Mouse (Mus musculus) G1E (cell line): ENCODE data around the gene Tet1. TPM values are rescaled to one million over a fixed set of nuclear protein-coding genes. Genes with fewer than 3 reads are reported as not detected.
A peak's percentile ranks its signal among the peaks of the same experiment; 100 is the strongest.
"Not testable (repeated sequence)": the region's sequence is repeated elsewhere in the genome, so short reads cannot be mapped to it uniquely, and the experiment has no call there.

ENCODE experiments used
- ATAC-seq: 2 replicates; pipeline ENCODE4 v1.8.0; 2016; ENCODE audit warnings: mild to moderate bottlenecking; ENCODE audit not compliant: insufficient number of reproducible peaks, poor library complexity, low FRiP score, severe bottlenecking; ENCODE audit errors: extremely low read depth
- DNase-seq: peaks from one replicate; pipeline ENCODE4 v3.0.0; 2012; ENCODE audit warnings: low spot score
- H3K27me3 ChIP-seq: 2 replicates; pipeline ENCODE4 v1.6.1; 2012; ENCODE audit warnings: mild to moderate bottlenecking, low read length, inconsistent platforms; ENCODE audit not compliant: insufficient read depth
- H3K36me3 ChIP-seq: replicated peaks from 2 replicates; pipeline ENCODE3; 2012; ENCODE audit warnings: mild to moderate bottlenecking, inconsistent platforms
- H3K4me1 ChIP-seq: 2 replicates; pipeline ENCODE4 v1.6.1; 2012; ENCODE audit warnings: low read depth, low read length, inconsistent platforms, mixed read lengths; ENCODE audit not compliant: insufficient read depth
- H3K4me3 ChIP-seq: 2 replicates; pipeline ENCODE4 v1.5.1; 2012; ENCODE audit warnings: low read depth, mild to moderate bottlenecking, inconsistent platforms, low read length, moderate library complexity, mixed read lengths
- H3K9me3 ChIP-seq: replicated peaks from 2 replicates; pipeline ENCODE4 v1.6.1; 2012; ENCODE audit warnings: inconsistent platforms
- CTCF ChIP-seq: IDR thresholded peaks from 2 replicates; pipeline ENCODE4 v1.5.1; 2012; ENCODE audit warnings: low read depth, low read length, inconsistent platforms, mixed read lengths
- GATA1 ChIP-seq: IDR thresholded peaks from 2 replicates; pipeline ENCODE4 v1.6.1; 2012; ENCODE audit warnings: borderline replicate concordance, low read length, inconsistent platforms, mixed read lengths
- GATA2 ChIP-seq: IDR thresholded peaks from 2 replicates; pipeline ENCODE4 v1.6.1; 2012; ENCODE audit warnings: low read depth, low read length, inconsistent platforms, borderline replicate concordance
- POLR2AphosphoS5 ChIP-seq: IDR thresholded peaks from 2 replicates; pipeline ENCODE4 v1.6.1; 2012; ENCODE audit warnings: low read depth, low read length, inconsistent platforms; ENCODE audit not compliant: insufficient replicate concordance
- TAL1 ChIP-seq: conservative IDR thresholded peaks from 2 replicates; pipeline ENCODE4 v1.6.1; 2012; ENCODE audit warnings: low read depth, low read length, inconsistent platforms, mixed read lengths
- polyA plus RNA-seq: library from polyadenylated mRNA; stranded (reverse); fragments of >175 nt; gene quantifications from 2 replicates; pipeline ENCODE4 v1.2.3, GENCODE M21; 2012
- total RNA-seq, 2 experiments: library from RNA; stranded (forward) in 1 of 2; stranded (reverse) in 1 of 2; fragments of 200-1000 nt in 1 of 2; fragments of >200 nt in 1 of 2; fragmentation: Nextera tagmentation in 1 of 2; gene quantifications; 2 replicates each; pipeline ENCODE4 v1.2.3; 2014 to 2017

Tet1 gene
- total and polyA plus RNA-seq, 3 experiments: 0.44 TPM; not detected in 2

DNA sequence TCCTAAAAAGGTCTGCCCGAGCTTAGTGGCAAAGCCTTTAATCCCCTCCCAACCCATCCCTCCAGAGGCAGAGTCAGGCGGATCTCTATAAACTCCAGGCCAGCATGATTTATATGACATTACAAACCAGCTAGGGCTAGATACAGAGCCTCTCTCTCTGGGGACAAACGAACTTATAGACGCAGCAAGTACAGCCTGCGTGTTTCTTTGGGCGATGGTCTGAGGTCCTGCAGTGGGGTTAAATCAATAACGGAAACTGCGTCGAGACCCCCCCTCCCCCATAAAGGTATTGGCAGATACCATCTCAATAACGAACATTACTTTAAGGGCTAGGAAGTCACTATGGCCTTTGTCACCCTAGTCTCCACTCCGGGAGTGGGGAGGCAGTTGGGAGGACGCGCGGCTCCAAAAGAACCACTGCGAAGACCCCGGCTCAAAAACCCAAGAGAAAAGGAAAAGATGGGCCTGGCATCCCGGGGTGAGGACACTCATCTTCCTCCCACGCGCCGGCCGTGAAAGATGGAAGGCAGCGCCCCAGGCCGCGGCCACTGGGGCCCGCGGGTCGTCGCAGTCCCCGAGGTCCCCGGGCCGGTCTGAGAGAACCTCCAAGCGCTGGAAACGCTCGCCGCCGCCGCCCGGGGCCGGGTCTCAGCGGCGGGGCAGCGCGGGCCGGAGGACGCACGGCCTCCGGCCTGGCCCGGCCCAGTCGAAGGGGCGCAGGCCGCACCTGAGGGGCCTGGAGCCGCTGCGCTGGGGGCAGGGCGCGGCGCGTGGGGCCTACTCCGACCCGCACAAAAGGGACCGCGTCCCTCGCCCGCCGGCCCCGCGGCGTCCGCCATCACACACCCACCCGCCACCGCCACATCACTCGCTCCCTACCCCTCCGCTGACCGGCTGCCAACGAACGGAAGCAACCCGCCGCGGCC is 117.3 kb downstream of the Tet1 start:
- H3K27me3 ChIP-seq: no peaks in the 10 kb centered on the region
- H3K9me3 ChIP-seq: no peaks in the 10 kb centered on the region
- peak; percentile 6 for DNase-seq
- no peak for ATAC-seq
- TF ChIP-seq TAL1: no peak
- TF ChIP-seq CTCF: no peak
- TF ChIP-seq POLR2AphosphoS5: no peak
- TF ChIP-seq GATA2: no peak
- TF ChIP-seq GATA1: no peak
- peak overlapping the region; percentile 79 for H3K4me3 ChIP-seq
- peaks cover 30% of the 10 kb centered on the region for H3K36me3 ChIP-seq
- peaks cover 7% of the 10 kb centered on the region; the same call in 1 of the 2 replicates for H3K4me1 ChIP-seq

DNA sequence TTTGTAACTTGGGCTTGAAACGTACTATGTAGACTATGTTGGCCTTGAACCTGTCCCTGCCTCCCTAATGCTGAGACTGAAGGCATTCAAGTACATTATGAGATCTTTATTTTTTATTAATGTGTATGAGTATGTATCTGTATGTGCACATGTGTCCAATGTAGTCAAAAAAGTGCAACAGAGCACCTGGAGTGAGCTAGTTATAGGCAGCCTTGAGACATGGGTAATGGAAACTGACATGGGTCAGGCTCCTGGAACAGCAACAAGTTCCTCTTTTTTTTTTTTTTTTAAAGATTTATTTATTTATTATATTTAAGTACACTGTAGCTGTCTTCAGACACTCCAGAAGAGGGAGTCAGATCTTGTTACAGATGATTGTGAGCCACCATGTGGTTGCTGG is 127.0 kb downstream of the Tet1 start:
- H3K4me1 ChIP-seq, DNase-seq, ATAC-seq, H3K27me3 ChIP-seq, H3K4me3 ChIP-seq, H3K9me3 ChIP-seq: not testable (repeated sequence)
- peaks cover 72% of the 10 kb centered on the region for H3K36me3 ChIP-seq

Other genes with a start within 250 kb of the Tet1 start
- gene Stox1, start 182.9 kb downstream of the Tet1 start, total RNA-seq (2014; fragmentation: Nextera tagmentation): 0.78 TPM in 1 of 2 replicates, not detected in the other
- gene Stox1, start 182.9 kb downstream of the Tet1 start, total RNA-seq (2017): 0.16 TPM in 1 of 2 replicates, not detected in the other
- gene Stox1, start 182.9 kb downstream of the Tet1 start, polyA plus RNA-seq: not detected in 2 replicates
- 181 and 186 TPM in 2 replicates for gene Ccar1, start 116.7 kb downstream of the Tet1 start, total RNA-seq (2014; fragmentation: Nextera tagmentation)
- 61.6 and 75.1 TPM in 2 replicates for gene Ccar1, start 116.7 kb downstream of the Tet1 start, total RNA-seq (2017)
- 5.8 and 8.7 TPM in 2 replicates for gene Ccar1, start 116.7 kb downstream of the Tet1 start, polyA plus RNA-seq
- 14.0 and 14.7 TPM in 2 replicates for gene Slc25a16, start 11.6 kb upstream of the Tet1 start, total RNA-seq (2014; fragmentation: Nextera tagmentation)
- gene Slc25a16, start 11.6 kb upstream of the Tet1 start, total RNA-seq (2017): 12.1 and 14.2 TPM in 2 replicates
- 7.2 and 9.7 TPM in 2 replicates for gene Slc25a16, start 11.6 kb upstream of the Tet1 start, polyA plus RNA-seq
- gene Dna2, start 38.0 kb upstream of the Tet1 start, total RNA-seq (2014; fragmentation: Nextera tagmentation): 21.3 and 25.4 TPM in 2 replicates
- gene Dna2, start 38.0 kb upstream of the Tet1 start, total RNA-seq (2017): 21.4 and 24.5 TPM in 2 replicates
- 8.0 and 9.6 TPM in 2 replicates for gene Dna2, start 38.0 kb upstream of the Tet1 start, polyA plus RNA-seq
- gene Rufy2, start 71.2 kb upstream of the Tet1 start, total RNA-seq (2014; fragmentation: Nextera tagmentation): 4.7 and 6.5 TPM in 2 replicates
- gene Rufy2, start 71.2 kb upstream of the Tet1 start, total RNA-seq (2017): 5.8 and 5.9 TPM in 2 replicates
- 0.47 and 0.57 TPM in 2 replicates for gene Rufy2, start 71.2 kb upstream of the Tet1 start, polyA plus RNA-seq
- gene Hnrnph3, start 115.2 kb upstream of the Tet1 start, total RNA-seq (2014; fragmentation: Nextera tagmentation): 12.2 and 26.2 TPM in 2 replicates
- 16.9 and 28.8 TPM in 2 replicates for gene Hnrnph3, start 115.2 kb upstream of the Tet1 start, total RNA-seq (2017)
- 7.3 and 7.8 TPM in 2 replicates for gene Hnrnph3, start 115.2 kb upstream of the Tet1 start, polyA plus RNA-seq
- not detected in 2 replicates for gene Pbld2, start 115.3 kb upstream of the Tet1 start, total RNA-seq (2014; fragmentation: Nextera tagmentation)
- 0.23 TPM in 1 of 2 replicates, not detected in the other for gene Pbld2, start 115.3 kb upstream of the Tet1 start, total RNA-seq (2017)
- gene Pbld2, start 115.3 kb upstream of the Tet1 start, polyA plus RNA-seq: not detected in 2 replicates
- not detected in 2 replicates for gene Pbld1, start 151.2 kb upstream of the Tet1 start, total RNA-seq (2014; fragmentation: Nextera tagmentation)
- gene Pbld1, start 151.2 kb upstream of the Tet1 start, total RNA-seq (2017): 0.33 and 0.41 TPM in 2 replicates
- gene Pbld1, start 151.2 kb upstream of the Tet1 start, polyA plus RNA-seq: not detected in 2 replicates
- gene Atoh7, start 190.7 kb upstream of the Tet1 start, total RNA-seq (2014; fragmentation: Nextera tagmentation): not detected in 2 replicates
- not detected in 2 replicates for gene Atoh7, start 190.7 kb upstream of the Tet1 start, total RNA-seq (2017)
- gene Atoh7, start 190.7 kb upstream of the Tet1 start, polyA plus RNA-seq: not detected in 2 replicates